Mouse (Mus musculus) cerebellum, adult 2 months (tissue): Measurements from ENCODE around the gene Fkbp5.

ENCODE experiments used
- CTCF ChIP-seq: fragments of 200-500 bp; IDR thresholded peaks from 2 replicates; pipeline ENCODE4 v1.5.1; 2011; ENCODE audit warnings: low read depth, mild to moderate bottlenecking, control low read depth, low read length, moderate library complexity, borderline replicate concordance; ENCODE audit not compliant: insufficient read depth
- POLR2A ChIP-seq: fragments of 200-500 bp; IDR thresholded peaks from 2 replicates; pipeline ENCODE4 v1.6.1; 2011; ENCODE audit warnings: low read length, control low read depth, borderline replicate concordance; ENCODE audit not compliant: insufficient read depth

DNA sequence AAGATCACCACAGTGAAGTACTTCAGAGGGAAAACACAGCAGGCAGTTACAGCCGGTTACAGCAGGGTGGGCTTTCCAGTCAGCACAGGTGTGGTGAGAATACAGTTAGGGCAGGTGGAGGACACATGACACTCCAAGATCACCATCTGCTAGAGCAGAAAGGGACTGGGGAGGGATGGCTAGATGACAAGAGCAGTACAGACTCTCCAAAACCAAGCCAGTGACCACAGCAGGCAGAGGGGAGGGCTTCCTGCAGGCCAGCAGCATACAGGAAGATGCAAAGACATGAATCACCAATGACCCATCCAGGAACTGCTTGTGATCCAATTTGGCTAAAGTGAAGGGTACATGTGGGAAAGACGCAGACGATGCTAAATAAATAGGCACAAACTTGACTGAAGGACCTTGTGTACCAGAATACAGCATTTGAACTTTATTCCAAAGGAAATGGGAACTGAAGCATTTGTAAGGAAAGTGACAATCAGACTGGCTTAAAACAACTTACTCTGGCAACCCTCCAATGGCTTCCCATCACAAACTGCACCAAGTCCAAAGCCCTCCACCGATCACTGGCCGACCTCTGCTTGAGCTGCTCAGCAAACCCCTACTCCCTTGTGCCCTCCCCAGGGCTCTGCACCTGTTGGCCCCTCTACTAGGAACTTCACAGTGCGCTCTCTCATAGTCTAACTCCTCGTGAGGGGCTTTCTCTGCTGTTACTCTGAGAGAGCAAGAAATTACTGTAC, 53.5 kb downstream of the Fkbp5 start:
- TF ChIP-seq CTCF: no peak
- TF ChIP-seq POLR2A: no peak
